Mouse (Mus musculus) midbrain, embryonic 10.5 days (tissue): ENCODE results near the gene Nxpe4. TPM values are rescaled to one million over a fixed set of nuclear protein-coding genes. Genes with fewer than 3 reads are reported as not detected.

Experiments used
- DNase-seq: peaks from one replicate; pipeline ENCODE4 v3.0.0-alpha.2; 2017; ENCODE audit warnings: low spot score
- H3K27ac ChIP-seq: fragments of 300-500 bp; sonication (generic); replicated peaks from 2 replicates; pipeline ENCODE4 v1.5.1; 2016; ENCODE audit warnings: mild to moderate bottlenecking
- H3K27me3 ChIP-seq: fragments of 300-500 bp; sonication (generic); 2 replicates; pipeline ENCODE4 v1.6.1; 2016; ENCODE audit warnings: low read depth, mild to moderate bottlenecking; ENCODE audit not compliant: poor library complexity, severe bottlenecking
- H3K36me3 ChIP-seq: fragments of 300-500 bp; sonication (generic); 2 replicates; pipeline ENCODE4 v1.6.1; 2016; ENCODE audit warnings: mild to moderate bottlenecking, moderate library complexity
- H3K4me1 ChIP-seq: fragments of 300-500 bp; sonication (generic); 2 replicates; pipeline ENCODE4 v1.6.1; 2016
- H3K4me3 ChIP-seq: fragments of 300-500 bp; sonication (generic); 2 replicates; pipeline ENCODE4 v1.5.1; 2016; ENCODE audit warnings: mild to moderate bottlenecking, moderate library complexity
- H3K9me3 ChIP-seq: fragments of 300-500 bp; sonication (generic); replicated peaks from 2 replicates; pipeline ENCODE4 v1.6.1; 2016; ENCODE audit warnings: mild to moderate bottlenecking
- WGBS: fragments of 180-500 bp; shearing (Covaris S2); methylation state at CpG from one replicate; pipeline ENCODE4 v1.1.7; 2016; 5-methylcytosine and 5-hydroxymethylcytosine counted together
- polyA plus RNA-seq: library from polyadenylated mRNA; unstranded; fragments of >200 nt; fragmentation: Nextera tagmentation; extraction: Ambion mirVana; gene quantifications from 2 replicates; pipeline ENCODE4 v1.2.1, GENCODE M21; 2016

The Nxpe4 gene
- polyA plus RNA-seq, 1 experiment from 2014 or later, result 5.3 TPM

GRCm38 (mm10) chr9:48197458-48197884 lies 35.6 kb downstream of the Nxpe4 start:
- no peak overlapping the region for H3K4me3 ChIP-seq
- H3K36me3 ChIP-seq, result peaks cover 13% of the 10 kb centered on the region; the same call in 1 of the 2 replicates
- no peaks in the 10 kb centered on the region for H3K9me3 ChIP-seq
- H3K4me1 ChIP-seq, result peaks cover 9% of the 10 kb centered on the region
- no peak overlapping the region; the same call in 1 of the 2 replicates for H3K27ac ChIP-seq
- H3K27me3 ChIP-seq, result no peaks in the 10 kb centered on the region
- no peak for DNase-seq
- WGBS, result 61% methylated on average over 12 of the region's 12 CpGs

- WGBS, result 92% methylated on average over 6 of the region's 6 CpGs
- no peak for DNase-seq
- no peak overlapping the region for H3K27ac ChIP-seq
Observed at GRCm38 (mm10) chr9:48210970-48211369, 49.1 kb downstream of the Nxpe4 start.

GRCm38 (mm10) chr9:48211912-48212311 lies 50.1 kb downstream of the Nxpe4 start:
- H3K9me3 ChIP-seq, result no peaks in the 10 kb centered on the region
- no peaks in the 10 kb centered on the region for H3K4me1 ChIP-seq
- WGBS, result 88% methylated on average over 5 of the region's 5 CpGs
- H3K27me3 ChIP-seq, result no peaks in the 10 kb centered on the region
- H3K36me3 ChIP-seq, result no peaks in the 10 kb centered on the region
- H3K4me3 ChIP-seq, result no peak overlapping the region
- H3K27ac ChIP-seq, result no peak overlapping the region
- DNase-seq, result no peak

More at GRCm38 (mm10) chr9:48210970-48211369, 49.1 kb downstream of the Nxpe4 start:
- no peaks in the 10 kb centered on the region for H3K27me3 ChIP-seq
- H3K36me3 ChIP-seq, result no peaks in the 10 kb centered on the region
- no peaks in the 10 kb centered on the region for H3K4me1 ChIP-seq
- no peak overlapping the region for H3K4me3 ChIP-seq
- no peaks in the 10 kb centered on the region for H3K9me3 ChIP-seq

GRCm38 (mm10) chr9:48214751-48215150 lies 52.9 kb downstream of the Nxpe4 start:
- H3K9me3 ChIP-seq, result no peaks in the 10 kb centered on the region
- H3K27me3 ChIP-seq, result no peaks in the 10 kb centered on the region
- no peak overlapping the region for H3K27ac ChIP-seq
- DNase-seq, result no peak
- H3K36me3 ChIP-seq, result no peaks in the 10 kb centered on the region
- no peaks in the 10 kb centered on the region for H3K4me1 ChIP-seq
- 89% methylated on average over 9 of the region's 9 CpGs for WGBS
- H3K4me3 ChIP-seq, result no peak overlapping the region

- Histone ChIP-seq H3K4me1 (no peaks in the 10 kb centered on the region), H3K4me3 (no peak overlapping the region), H3K9me3 (no peaks in the 10 kb centered on the region), H3K36me3 (no peaks in the 10 kb centered on the region), H3K27me3 (no peaks in the 10 kb centered on the region), H3K27ac (no peak overlapping the region)
- DNase-seq, result no peak
- 87% methylated on average over 13 of the region's 13 CpGs for WGBS
Observed at GRCm38 (mm10) chr9:48216091-48217001, 54.5 kb downstream of the Nxpe4 start.

- WGBS, result 89% methylated on average over 3 of the region's 3 CpGs
- no peak for DNase-seq
- no peak overlapping the region for H3K27ac ChIP-seq
- no peak overlapping the region for H3K4me3 ChIP-seq
- no peaks in the 10 kb centered on the region for H3K9me3 ChIP-seq
- H3K27me3 ChIP-seq, result no peaks in the 10 kb centered on the region
- H3K4me1 ChIP-seq, result no peaks in the 10 kb centered on the region
- no peaks in the 10 kb centered on the region for H3K36me3 ChIP-seq
Observed at GRCm38 (mm10) chr9:48230706-48231105, 68.9 kb downstream of the Nxpe4 start.

- 75% methylated on average over 6 of the region's 6 CpGs for WGBS
Observed at GRCm38 (mm10) chr9:48236455-48236854, 74.6 kb downstream of the Nxpe4 start.

GRCm38 (mm10) chr9:48238153-48238755 lies 76.4 kb downstream of the Nxpe4 start:
- no peak for DNase-seq
- H3K27ac ChIP-seq, result no peak overlapping the region
- no peak overlapping the region for H3K4me3 ChIP-seq
- H3K27me3 ChIP-seq, result no peaks in the 10 kb centered on the region
- WGBS, result 82% methylated on average over 9 of the region's 9 CpGs
- no peaks in the 10 kb centered on the region for H3K36me3 ChIP-seq
- H3K9me3 ChIP-seq, result no peaks in the 10 kb centered on the region
- H3K4me1 ChIP-seq, result peaks cover 6% of the 10 kb centered on the region

More at GRCm38 (mm10) chr9:48236455-48236854, 74.6 kb downstream of the Nxpe4 start:
- Histone ChIP-seq H3K4me1 (no peaks in the 10 kb centered on the region), H3K4me3 (no peak overlapping the region), H3K36me3 (no peaks in the 10 kb centered on the region), H3K9me3 (no peaks in the 10 kb centered on the region), H3K27me3 (no peaks in the 10 kb centered on the region), H3K27ac (no peak overlapping the region)
- no peak for DNase-seq

GRCm38 (mm10) chr9:48239461-48239860 lies 77.6 kb downstream of the Nxpe4 start:
- no peaks in the 10 kb centered on the region for H3K36me3 ChIP-seq
- H3K27ac ChIP-seq, result no peak overlapping the region
- no peak for DNase-seq
- peaks cover 14% of the 10 kb centered on the region for H3K4me1 ChIP-seq
- WGBS, result 91% methylated on average over 5 of the region's 5 CpGs
- no peaks in the 10 kb centered on the region for H3K9me3 ChIP-seq
- no peaks in the 10 kb centered on the region for H3K27me3 ChIP-seq
- H3K4me3 ChIP-seq, result no peak overlapping the region

GRCm38 (mm10) chr9:48240431-48240830 lies 78.6 kb downstream of the Nxpe4 start:
- Histone ChIP-seq H3K9me3 (no peaks in the 10 kb centered on the region), H3K27me3 (no peaks in the 10 kb centered on the region), H3K4me1 (peaks cover 14% of the 10 kb centered on the region), H3K4me3 (no peak overlapping the region), H3K27ac (no peak overlapping the region), H3K36me3 (no peaks in the 10 kb centered on the region)
- no peak for DNase-seq
- WGBS, result 51% methylated on average over 5 of the region's 5 CpGs

- Histone ChIP-seq H3K27me3 (no peaks in the 10 kb centered on the region), H3K36me3 (no peaks in the 10 kb centered on the region)
- DNase-seq, result no peak
Observed at GRCm38 (mm10) chr9:48241791-48242190, 80.0 kb downstream of the Nxpe4 start.

GRCm38 (mm10) chr9:48242756-48243155 lies 80.9 kb downstream of the Nxpe4 start:
- H3K27me3 ChIP-seq, result no peaks in the 10 kb centered on the region
- peaks cover 29% of the 10 kb centered on the region for H3K4me1 ChIP-seq
- H3K27ac ChIP-seq, result no peak overlapping the region
- no peaks in the 10 kb centered on the region for H3K36me3 ChIP-seq
- H3K9me3 ChIP-seq, result no peaks in the 10 kb centered on the region
- DNase-seq, result no peak
- WGBS, result 96% methylated on average over 2 of the region's 2 CpGs
- H3K4me3 ChIP-seq, result no peak overlapping the region

More at GRCm38 (mm10) chr9:48241791-48242190, 80.0 kb downstream of the Nxpe4 start:
- H3K4me3 ChIP-seq, result no peak overlapping the region
- no peak overlapping the region for H3K27ac ChIP-seq
- H3K9me3 ChIP-seq, result no peaks in the 10 kb centered on the region
- peaks cover 21% of the 10 kb centered on the region for H3K4me1 ChIP-seq
- 85% methylated on average over 1 of the region's 1 CpGs for WGBS

GRCm38 (mm10) chr9:48244175-48244574 lies 82.4 kb downstream of the Nxpe4 start:
- H3K9me3 ChIP-seq, result no peaks in the 10 kb centered on the region
- H3K36me3 ChIP-seq, result no peaks in the 10 kb centered on the region
- no peak for DNase-seq
- H3K4me1 ChIP-seq, result peaks cover 29% of the 10 kb centered on the region
- H3K27me3 ChIP-seq, result no peaks in the 10 kb centered on the region
- H3K4me3 ChIP-seq, result no peak overlapping the region
- H3K27ac ChIP-seq, result no peak overlapping the region
- WGBS, result 79% methylated on average over 3 of the region's 3 CpGs
